Mouse (Mus musculus) forebrain, embryonic 13.5 days (tissue): ENCODE measurements at regions not wholly inside any gene's neighbourhood (a gene's known extent, or its start where the extent isn't known, plus 50 kb on each side); places are given as distances from the start of the nearest gene placed in this dataset.

Source experiments
- ATAC-seq: fragments of 200-750 bp; cut with Nextera tagmentation; 2 replicates; pipeline ENCODE4 v1.8.0; 2017
- H3K27ac ChIP-seq: fragments of 300-500 bp; sonication (generic); 2 replicates; pipeline ENCODE4 v1.5.1; 2015; ENCODE audit warnings: inconsistent platforms, mild to moderate bottlenecking, moderate library complexity
- H3K27me3 ChIP-seq: fragments of 300-500 bp; sonication (generic); 2 replicates; pipeline ENCODE4 v1.6.1; 2015; ENCODE audit warnings: mild to moderate bottlenecking, inconsistent platforms
- H3K36me3 ChIP-seq: fragments of 300-500 bp; sonication (generic); 2 replicates; pipeline ENCODE4 v1.6.1; 2015; ENCODE audit warnings: mild to moderate bottlenecking, inconsistent platforms; ENCODE audit not compliant: poor library complexity, severe bottlenecking
- H3K4me1 ChIP-seq: fragments of 300-500 bp; sonication (generic); 2 replicates; pipeline ENCODE4 v1.6.1; 2015; ENCODE audit warnings: inconsistent platforms
- H3K4me2 ChIP-seq: fragments of 300-500 bp; sonication (generic); 2 replicates; pipeline ENCODE4 v1.6.1; 2015; ENCODE audit warnings: inconsistent platforms, mild to moderate bottlenecking, moderate library complexity
- H3K4me3 ChIP-seq: fragments of 300-500 bp; sonication (generic); 2 replicates; pipeline ENCODE4 v1.5.1; 2015; ENCODE audit warnings: mild to moderate bottlenecking, inconsistent platforms
- H3K9ac ChIP-seq: fragments of 300-500 bp; sonication (generic); 2 replicates; pipeline ENCODE4 v1.6.1; 2015; ENCODE audit warnings: mild to moderate bottlenecking, inconsistent platforms
- H3K9me3 ChIP-seq: fragments of 300-500 bp; sonication (generic); replicated peaks from 2 replicates; pipeline ENCODE4 v1.6.1; 2016; ENCODE audit warnings: inconsistent platforms
- WGBS: fragments of 180-500 bp; shearing (Covaris S2); methylation state at CpG from one replicate; pipeline ENCODE4 v1.1.7; 2015; 5-methylcytosine and 5-hydroxymethylcytosine counted together

DNA sequence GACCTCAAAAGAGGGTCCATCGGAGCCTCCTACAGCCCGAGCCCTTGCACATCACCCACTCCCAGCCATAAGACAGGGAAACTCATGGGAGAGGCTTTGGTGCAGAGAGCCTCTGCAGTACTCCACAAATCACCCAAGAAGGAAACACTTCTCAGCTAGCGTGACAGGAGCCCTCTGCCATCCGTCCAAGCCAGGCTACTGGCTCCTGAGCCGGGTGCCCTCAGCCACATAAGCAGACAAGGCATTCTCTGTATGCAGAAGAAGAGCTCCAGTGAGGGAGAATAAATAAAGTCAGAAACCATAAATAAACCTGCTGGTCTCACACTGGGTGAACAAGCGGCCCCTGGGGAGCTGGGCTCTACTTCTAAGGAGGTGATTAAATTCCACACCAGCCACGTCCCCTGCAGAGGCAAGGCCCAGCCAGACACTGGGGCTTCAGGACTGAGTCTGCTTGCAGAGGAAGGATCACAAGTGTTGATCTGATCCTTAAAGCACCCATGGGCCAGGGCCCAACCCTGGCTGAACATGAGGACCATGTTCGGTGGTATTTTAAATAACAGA lies 243.0 kb upstream of the Mocs1 start:
- no peaks in the 10 kb centered on the region for H3K36me3 ChIP-seq
- no peak for ATAC-seq
- H3K27ac ChIP-seq: no peak overlapping the region
- H3K4me3 ChIP-seq: no peak overlapping the region
- no peak overlapping the region for H3K9ac ChIP-seq
- H3K4me2 ChIP-seq: no peak overlapping the region
- H3K9me3 ChIP-seq: no peaks in the 10 kb centered on the region
- H3K4me1 ChIP-seq: peaks cover 4% of the 10 kb centered on the region; the same call in 1 of the 2 replicates
- H3K27me3 ChIP-seq: no peaks in the 10 kb centered on the region
- 53% methylated on average over 8 of the region's 8 CpGs for WGBS

DNA sequence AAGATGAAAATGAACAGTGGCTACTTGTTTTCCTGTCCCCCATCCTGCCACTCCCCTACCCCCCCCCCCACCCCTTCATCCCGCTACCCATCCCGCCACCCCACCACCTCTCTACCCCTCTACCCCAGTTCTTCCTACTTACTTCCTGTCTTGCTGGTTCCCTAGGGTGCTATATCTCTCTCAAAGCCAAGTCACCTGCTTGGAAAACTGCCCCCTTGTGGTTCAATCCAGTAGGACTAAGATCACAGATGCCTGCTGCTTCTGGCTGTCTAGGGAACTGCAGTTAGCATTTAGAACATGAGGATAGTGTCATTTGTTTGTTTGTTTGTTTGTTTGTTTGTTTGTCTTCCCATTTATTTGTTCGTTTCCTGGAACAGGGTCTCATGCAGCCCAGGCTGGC lies 238.4 kb upstream of the Mocs1 start:
- 47% methylated on average over 3 of the region's 3 CpGs for WGBS
- H3K4me2 ChIP-seq: no peak overlapping the region
- H3K27ac ChIP-seq: no peak overlapping the region
- H3K36me3 ChIP-seq: no peaks in the 10 kb centered on the region
- H3K4me3 ChIP-seq: no peak overlapping the region
- H3K9me3 ChIP-seq: no peaks in the 10 kb centered on the region
- H3K4me1 ChIP-seq: no peaks in the 10 kb centered on the region
- no peak overlapping the region for H3K9ac ChIP-seq
- H3K27me3 ChIP-seq: no peaks in the 10 kb centered on the region
- ATAC-seq: peak; percentile 43; the same call in 1 of the 2 replicates

DNA sequence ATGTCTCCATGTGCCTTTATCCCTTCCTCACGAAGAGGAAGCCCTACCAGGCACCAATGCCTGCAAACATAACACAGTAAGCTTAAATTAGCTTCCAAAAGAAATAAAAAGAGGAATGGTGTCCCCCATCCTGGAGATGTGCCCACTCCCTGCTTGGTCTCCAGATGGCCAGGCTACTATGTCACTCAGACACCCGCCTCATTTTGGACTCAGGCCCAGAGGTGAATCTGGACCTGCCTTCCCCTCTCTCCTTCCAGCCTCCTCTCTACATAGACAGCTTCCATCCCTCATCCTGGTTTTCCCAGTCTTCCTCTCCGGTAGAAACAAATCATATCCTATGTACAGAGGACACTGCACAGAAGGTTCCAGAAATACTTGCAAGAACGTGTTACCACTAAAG lies 237.8 kb upstream of the Mocs1 start:
- H3K4me1 ChIP-seq: no peaks in the 10 kb centered on the region
- H3K4me2 ChIP-seq: no peak overlapping the region
- 74% methylated on average over 4 of the region's 4 CpGs for WGBS
- no peak overlapping the region for H3K9ac ChIP-seq
- H3K36me3 ChIP-seq: no peaks in the 10 kb centered on the region
- H3K4me3 ChIP-seq: no peak overlapping the region
- H3K9me3 ChIP-seq: no peaks in the 10 kb centered on the region
- no peak overlapping the region for H3K27ac ChIP-seq
- no peaks in the 10 kb centered on the region for H3K27me3 ChIP-seq
- 0 out of 2 replicates have a peak, but pooled peaks have one; percentile 13 for ATAC-seq

DNA sequence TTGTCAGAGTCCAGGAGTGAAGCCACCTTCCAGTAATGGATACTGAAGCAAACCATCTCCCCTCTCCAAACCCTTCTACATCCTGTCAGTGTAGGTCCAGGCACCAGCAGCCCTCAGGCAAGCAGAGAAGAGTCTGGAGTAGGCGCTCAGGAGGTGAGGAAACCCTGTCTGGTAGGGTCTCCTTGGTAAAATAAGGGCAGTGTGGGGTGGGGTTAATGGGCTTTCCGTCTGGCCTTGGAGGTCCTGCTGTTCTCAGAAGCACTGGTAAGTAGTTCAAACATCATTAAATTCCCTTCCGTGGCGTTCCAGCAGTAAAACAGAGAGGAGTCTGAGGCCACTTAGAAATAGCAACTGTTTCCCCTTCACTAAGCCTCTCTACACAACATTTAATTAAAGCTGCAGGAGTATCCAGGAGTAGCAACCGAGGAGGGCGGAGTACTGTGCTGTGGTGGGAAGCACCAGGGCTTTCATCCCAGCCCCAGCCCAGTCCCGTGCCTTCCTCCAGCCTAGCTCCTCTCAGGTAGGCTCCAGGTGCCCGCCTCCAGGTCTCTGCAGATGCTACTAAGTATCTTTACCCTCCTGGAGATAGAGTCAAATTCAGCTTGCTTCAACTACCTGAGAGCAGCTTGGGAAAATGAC lies 232.0 kb upstream of the Mocs1 start:
- H3K9ac ChIP-seq: no peak overlapping the region
- ATAC-seq: no peak
- H3K36me3 ChIP-seq: no peaks in the 10 kb centered on the region
- H3K4me3 ChIP-seq: no peak overlapping the region
- no peak overlapping the region for H3K4me2 ChIP-seq
- H3K27ac ChIP-seq: no peak overlapping the region
- no peaks in the 10 kb centered on the region for H3K27me3 ChIP-seq
- H3K4me1 ChIP-seq: no peaks in the 10 kb centered on the region
- WGBS: 70% methylated on average over 8 of the region's 8 CpGs
- H3K9me3 ChIP-seq: no peaks in the 10 kb centered on the region; the same call in 1 of the 2 replicates

DNA sequence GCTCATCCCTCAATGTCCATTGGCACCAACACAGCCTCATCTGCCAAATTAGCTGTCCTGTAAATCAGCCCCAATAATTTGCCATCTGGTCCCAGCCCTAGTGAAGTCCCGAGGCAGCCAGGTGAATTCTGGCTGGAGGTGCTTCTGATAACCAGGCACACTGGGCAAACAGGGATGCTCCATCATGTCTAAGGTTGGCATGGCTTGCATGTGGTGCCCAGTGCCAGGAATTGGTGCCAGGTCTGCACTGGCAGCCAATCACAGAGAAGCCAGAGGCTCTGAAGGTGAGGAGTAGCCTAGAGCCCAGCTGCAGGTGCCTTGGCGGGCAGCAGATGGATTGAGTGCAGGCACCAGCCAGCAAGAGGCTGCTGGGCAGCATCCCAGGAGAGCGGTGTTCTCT lies 226.7 kb upstream of the Mocs1 start:
- no peak for ATAC-seq
- WGBS: 86% methylated on average over 3 of the region's 3 CpGs
- Histone ChIP-seq H3K27ac (no peak overlapping the region), H3K9ac (no peak overlapping the region), H3K4me2 (no peak overlapping the region), H3K4me3 (no peak overlapping the region), H3K36me3 (no peaks in the 10 kb centered on the region), H3K4me1 (peaks cover 12% of the 10 kb centered on the region), H3K27me3 (no peaks in the 10 kb centered on the region), H3K9me3 (no peaks in the 10 kb centered on the region; the same call in 1 of the 2 replicates)

DNA sequence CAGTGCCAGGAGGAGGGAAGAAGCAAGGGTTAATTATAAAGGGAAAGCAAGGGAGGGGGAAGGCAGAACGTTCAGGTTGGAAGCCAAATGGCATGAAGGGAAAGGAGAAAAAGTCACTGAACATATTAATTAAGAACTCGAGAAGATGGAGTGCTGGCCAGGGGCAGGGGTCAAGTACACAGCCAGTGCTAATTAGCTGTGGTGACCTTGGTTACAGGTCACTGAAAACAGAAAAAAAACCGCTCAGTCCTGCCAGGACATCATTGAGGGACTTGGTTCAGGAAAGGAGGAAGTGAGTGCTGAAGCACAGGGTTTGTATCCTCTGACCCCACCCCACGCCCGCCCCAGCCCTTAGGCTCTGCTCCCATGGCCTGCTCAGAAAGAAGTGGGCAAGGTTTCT lies 223.1 kb upstream of the Mocs1 start:
- no peaks in the 10 kb centered on the region; the same call in 1 of the 2 replicates for H3K9me3 ChIP-seq
- no peak overlapping the region for H3K4me3 ChIP-seq
- H3K4me2 ChIP-seq: no peak overlapping the region
- no peak overlapping the region for H3K27ac ChIP-seq
- no peaks in the 10 kb centered on the region for H3K36me3 ChIP-seq
- no peak for ATAC-seq
- 17% methylated on average over 5 of the region's 5 CpGs for WGBS
- no peaks in the 10 kb centered on the region for H3K27me3 ChIP-seq
- H3K4me1 ChIP-seq: peaks cover 16% of the 10 kb centered on the region
- H3K9ac ChIP-seq: no peak overlapping the region

DNA sequence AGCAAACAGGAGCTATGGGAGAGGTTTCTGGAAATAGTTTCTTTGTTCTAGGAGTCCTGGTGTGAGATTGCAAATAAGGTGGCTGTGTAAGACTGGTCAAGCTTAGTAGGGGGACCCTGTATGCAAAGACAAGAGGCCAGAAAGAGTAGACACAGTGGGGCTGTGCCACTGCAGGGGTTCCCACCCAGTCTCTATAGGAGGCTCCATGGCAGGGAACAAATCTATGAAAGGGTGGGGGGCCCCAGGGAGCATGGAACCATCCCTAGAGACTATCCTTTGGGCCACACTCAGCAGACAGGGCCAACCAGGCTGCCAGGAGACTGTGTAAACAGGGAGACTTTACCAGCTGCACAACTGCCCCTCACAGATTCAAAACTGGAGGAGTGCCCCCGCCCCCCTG lies 222.6 kb upstream of the Mocs1 start:
- ATAC-seq: no peak
- Histone ChIP-seq H3K4me1 (peaks cover 16% of the 10 kb centered on the region), H3K27ac (no peak overlapping the region), H3K4me2 (no peak overlapping the region), H3K36me3 (no peaks in the 10 kb centered on the region), H3K9ac (no peak overlapping the region), H3K9me3 (no peaks in the 10 kb centered on the region; the same call in 1 of the 2 replicates), H3K27me3 (no peaks in the 10 kb centered on the region), H3K4me3 (no peak overlapping the region)
- WGBS: 60% methylated on average over 1 of the region's 1 CpGs

DNA sequence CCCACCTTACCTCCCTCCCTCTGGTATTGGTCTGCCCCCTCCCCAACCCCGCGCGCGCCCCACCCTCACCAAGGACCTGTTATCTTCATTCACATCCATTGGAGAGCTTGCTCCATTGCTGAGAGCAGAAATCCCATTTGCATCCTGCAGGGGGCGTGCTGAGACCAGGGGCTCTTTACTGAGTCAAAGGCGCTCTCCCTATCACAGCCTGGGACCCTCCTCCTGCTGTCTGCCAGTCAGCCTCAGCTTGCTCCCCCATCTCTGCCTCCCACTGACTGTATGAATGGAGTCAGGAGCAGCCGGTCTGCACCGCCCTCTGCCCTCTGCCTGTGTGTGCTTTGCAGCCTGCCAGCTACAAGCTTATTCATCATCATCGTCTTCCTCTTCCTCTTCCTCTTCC lies 221.5 kb upstream of the Mocs1 start:
- Histone ChIP-seq H3K4me1 (peaks cover 16% of the 10 kb centered on the region), H3K4me2 (no peak overlapping the region), H3K9me3 (no peaks in the 10 kb centered on the region), H3K36me3 (no peaks in the 10 kb centered on the region), H3K27ac (no peak overlapping the region), H3K4me3 (no peak overlapping the region), H3K27me3 (no peaks in the 10 kb centered on the region), H3K9ac (no peak overlapping the region)
- 33% methylated on average over 9 of the region's 9 CpGs for WGBS
- peak; percentile 85 for ATAC-seq

DNA sequence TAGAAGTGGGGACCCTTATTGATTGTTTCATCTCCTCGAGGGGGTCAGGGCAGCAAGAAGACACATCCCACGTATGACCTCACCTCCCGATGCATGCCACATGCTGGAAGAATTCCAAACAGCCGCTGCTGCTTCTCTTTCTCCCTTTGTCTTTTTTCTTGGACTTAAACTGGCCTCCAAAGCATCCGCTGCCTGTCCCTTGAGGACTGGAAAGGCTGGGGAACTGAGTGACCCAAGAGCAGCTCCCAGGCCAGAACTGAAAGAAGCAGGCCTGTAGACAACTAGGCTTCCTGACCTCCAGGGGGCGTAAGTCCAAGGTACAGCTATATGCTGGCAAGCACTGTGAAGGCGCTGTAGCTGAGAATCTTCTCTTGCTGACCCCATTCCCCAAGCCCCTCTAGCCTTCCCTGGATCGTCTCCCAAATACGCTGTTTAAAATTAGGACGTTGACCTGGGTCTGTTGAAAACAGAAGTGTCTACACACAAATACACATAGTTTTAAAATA lies 219.8 kb upstream of the Mocs1 start:
- H3K9ac ChIP-seq: no peak overlapping the region
- 70% methylated on average over 10 of the region's 10 CpGs for WGBS
- H3K9me3 ChIP-seq: no peaks in the 10 kb centered on the region
- no peak overlapping the region for H3K27ac ChIP-seq
- no peak overlapping the region for H3K4me2 ChIP-seq
- H3K4me1 ChIP-seq: peaks cover 23% of the 10 kb centered on the region
- no peaks in the 10 kb centered on the region for H3K36me3 ChIP-seq
- H3K4me3 ChIP-seq: no peak overlapping the region
- no peak for ATAC-seq
- no peaks in the 10 kb centered on the region for H3K27me3 ChIP-seq

DNA sequence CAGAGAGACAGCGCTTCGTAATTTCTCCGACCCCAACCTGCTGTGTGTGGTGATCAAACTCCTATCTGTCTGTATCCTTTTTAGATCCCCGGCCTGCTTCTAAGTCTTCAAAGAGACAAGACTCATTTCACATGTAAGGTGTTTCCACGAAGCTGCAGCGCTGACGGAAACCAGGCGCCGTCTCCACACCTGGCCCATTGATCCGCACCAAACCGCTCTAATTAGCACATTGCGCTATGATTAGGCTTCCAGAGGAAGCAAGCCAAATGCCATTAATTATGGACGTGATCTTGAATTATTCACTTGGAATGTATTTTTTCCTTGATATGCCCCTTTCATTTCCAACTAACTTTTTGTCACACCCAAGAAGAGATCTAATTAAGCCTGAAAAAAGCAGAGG lies 215.2 kb upstream of the Mocs1 start:
- no peaks in the 10 kb centered on the region for H3K9me3 ChIP-seq
- peaks cover 17% of the 10 kb centered on the region; the same call in 1 of the 2 replicates for H3K4me1 ChIP-seq
- no peak overlapping the region for H3K4me3 ChIP-seq
- no peaks in the 10 kb centered on the region for H3K27me3 ChIP-seq
- no peaks in the 10 kb centered on the region for H3K36me3 ChIP-seq
- 54% methylated on average over 13 of the region's 13 CpGs for WGBS
- H3K4me2 ChIP-seq: peak overlapping the region; percentile 25; the same call in 1 of the 2 replicates
- peak; percentile 43; the same call in 1 of the 2 replicates for ATAC-seq
- no peak overlapping the region for H3K27ac ChIP-seq
- H3K9ac ChIP-seq: no peak overlapping the region

DNA sequence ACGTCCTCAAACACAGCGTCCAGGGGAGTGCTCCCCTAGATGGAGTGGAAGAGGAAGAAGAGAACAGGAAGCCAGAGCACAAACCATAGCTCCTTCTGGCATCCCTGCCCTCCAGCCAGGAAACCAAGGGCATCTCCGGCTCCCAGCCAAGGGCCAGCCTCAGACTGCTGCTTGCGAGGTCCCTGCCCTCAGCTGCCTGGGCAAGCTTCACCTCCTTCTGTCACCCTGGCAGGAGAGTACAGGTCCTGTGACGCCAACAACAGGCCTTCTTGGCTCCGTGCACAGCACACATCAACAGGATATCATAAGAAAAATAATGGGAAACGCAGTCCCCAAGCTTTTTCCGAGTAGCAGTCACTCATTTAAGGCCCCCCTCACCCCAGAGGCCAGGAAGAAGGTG lies 212.9 kb upstream of the Mocs1 start:
- peaks cover 22% of the 10 kb centered on the region for H3K4me1 ChIP-seq
- 87% methylated on average over 8 of the region's 8 CpGs for WGBS
- H3K27ac ChIP-seq: no peak overlapping the region
- H3K9ac ChIP-seq: no peak overlapping the region
- no peak for ATAC-seq
- no peaks in the 10 kb centered on the region for H3K9me3 ChIP-seq
- no peaks in the 10 kb centered on the region for H3K27me3 ChIP-seq
- H3K4me3 ChIP-seq: no peak overlapping the region
- no peaks in the 10 kb centered on the region for H3K36me3 ChIP-seq
- H3K4me2 ChIP-seq: no peak overlapping the region

DNA sequence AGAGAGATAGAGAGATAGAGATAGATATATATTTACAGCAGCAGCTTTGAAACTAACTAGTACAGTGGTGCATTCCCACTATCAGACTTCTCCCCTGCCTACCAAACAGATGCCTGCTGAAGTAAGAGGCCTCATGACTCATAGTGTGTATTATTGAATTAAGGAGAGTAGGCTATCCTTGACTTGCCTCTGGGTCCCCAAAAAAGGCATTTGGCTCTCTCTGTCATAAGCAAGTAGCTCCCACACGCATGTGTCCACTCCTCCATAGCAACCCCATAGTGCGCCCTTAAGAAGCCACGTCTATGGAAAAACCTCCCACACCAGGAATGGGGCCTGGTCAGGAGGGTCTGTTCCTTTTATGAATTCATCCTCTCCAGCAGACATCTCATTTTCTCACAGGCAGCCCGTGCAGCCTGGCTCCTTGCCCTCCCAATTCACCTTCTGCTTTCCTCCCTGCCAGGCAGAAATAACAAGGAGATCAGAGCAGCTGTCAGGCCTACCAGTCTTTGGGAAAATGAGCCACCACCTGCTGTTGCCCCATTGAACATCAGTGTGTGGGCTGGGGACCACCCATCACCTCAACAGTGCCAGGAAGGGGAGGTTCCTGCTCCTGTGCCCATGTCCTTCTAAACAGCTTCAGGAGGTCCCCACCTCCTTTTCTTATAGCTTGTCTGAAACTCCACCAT lies 208.5 kb upstream of the Mocs1 start:
- Histone ChIP-seq H3K9me3 (no peaks in the 10 kb centered on the region), H3K27me3 (no peaks in the 10 kb centered on the region), H3K4me2 (no peak overlapping the region), H3K4me3 (no peak overlapping the region), H3K27ac (peak overlapping the region; percentile 28; the same call in 1 of the 2 replicates), H3K9ac (no peak overlapping the region), H3K4me1 (peaks cover 10% of the 10 kb centered on the region), H3K36me3 (no peaks in the 10 kb centered on the region)
- WGBS: 39% methylated on average over 4 of the region's 4 CpGs
- ATAC-seq: peak; percentile 69
